Mouse (Mus musculus) lung, adult 2 months (tissue): Measurements from ENCODE around the gene Pde4d. TPM values are rescaled to one million over a fixed set of nuclear protein-coding genes. Genes with fewer than 3 reads are reported as not detected.

ENCODE experiments used
- DNase-seq: peaks from one replicate; pipeline ENCODE4 v3.0.0; 2022
- H3K4me1 ChIP-seq: fragments of 200-500 bp; 2 replicates; pipeline ENCODE4 v1.6.1; 2011; ENCODE audit warnings: low read length; ENCODE audit not compliant: control insufficient read depth, insufficient read depth
- H3K4me3 ChIP-seq: fragments of 200-500 bp; replicated peaks from 2 replicates; pipeline ENCODE3; 2011; ENCODE audit warnings: low read depth, mild to moderate bottlenecking, control low read depth, low read length; ENCODE audit errors: extremely low read depth
- CTCF ChIP-seq: fragments of 200-500 bp; IDR thresholded peaks from 2 replicates; pipeline ENCODE4 v1.5.1; 2011; ENCODE audit warnings: mild to moderate bottlenecking, low read length, control low read depth; ENCODE audit not compliant: insufficient read depth
- POLR2A ChIP-seq: fragments of 200-500 bp; IDR thresholded peaks from 2 replicates; pipeline ENCODE4 v1.6.1; 2011; ENCODE audit warnings: low read depth, mild to moderate bottlenecking, control low read depth, low read length, borderline replicate concordance; ENCODE audit errors: extremely low read depth
- WGBS: fragments of 180-500 bp; shearing (Covaris S2); methylation state at CpG from one replicate; pipeline ENCODE4 v1.1.7; 2018; 5-methylcytosine and 5-hydroxymethylcytosine counted together
- polyA plus RNA-seq: library from polyadenylated mRNA; depleted of rRNA; stranded (reverse); fragments of >200 nt; gene quantifications from 2 replicates; pipeline ENCODE4 v1.2.3, GENCODE M21; 2012

Pde4d gene
- polyA plus RNA-seq, 1 experiment, result 20.0 TPM

DNA sequence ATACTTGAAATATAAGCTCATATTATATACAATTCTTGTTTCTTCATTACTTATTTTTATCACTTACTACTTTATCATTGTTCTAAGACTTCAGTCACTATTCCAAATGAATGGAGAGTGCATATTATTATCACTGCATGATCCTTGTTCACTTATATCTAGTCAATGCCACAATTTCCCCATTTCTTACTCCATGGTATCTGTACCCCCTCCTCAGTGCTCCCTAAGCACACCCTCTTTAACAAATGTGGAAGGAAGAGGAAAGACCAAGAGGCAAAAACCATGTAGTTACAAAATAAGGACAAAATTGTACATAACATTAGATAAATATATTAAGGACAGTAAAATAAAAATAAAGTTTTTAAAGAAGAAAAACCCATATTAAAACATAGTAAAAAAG, 216.8 kb downstream of the Pde4d start:
- Histone ChIP-seq H3K4me3 (no peak overlapping the region), H3K4me1 (no peaks in the 10 kb centered on the region)
- DNase-seq, result no peak
- TF ChIP-seq POLR2A (no peak), CTCF (no peak)

DNA sequence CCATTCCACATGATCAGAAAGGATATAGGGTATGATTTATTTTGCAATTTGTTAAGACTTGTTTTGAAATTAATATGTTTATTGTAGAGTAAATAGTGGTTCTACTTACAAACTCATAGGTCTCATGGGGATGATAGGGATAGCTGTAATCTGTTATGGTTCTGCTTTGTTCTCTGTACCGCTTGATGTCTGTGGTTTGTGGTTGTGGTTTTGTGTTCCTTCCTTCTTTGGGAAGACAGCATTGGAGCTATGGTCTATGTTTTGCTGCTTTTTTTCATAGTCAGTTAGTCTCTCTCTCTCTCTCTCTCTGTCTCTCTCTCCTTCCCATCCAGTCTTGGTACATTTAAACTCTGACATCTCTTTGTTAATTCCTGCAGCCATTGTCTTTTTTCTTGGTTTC, 217.3 kb downstream of the Pde4d start:
- no peak for DNase-seq
- no peak overlapping the region for H3K4me3 ChIP-seq
- TF ChIP-seq CTCF (no peak), POLR2A (no peak)
- 76% methylated on average over 1 of the region's 1 CpGs for WGBS
- H3K4me1 ChIP-seq, result no peaks in the 10 kb centered on the region

DNA sequence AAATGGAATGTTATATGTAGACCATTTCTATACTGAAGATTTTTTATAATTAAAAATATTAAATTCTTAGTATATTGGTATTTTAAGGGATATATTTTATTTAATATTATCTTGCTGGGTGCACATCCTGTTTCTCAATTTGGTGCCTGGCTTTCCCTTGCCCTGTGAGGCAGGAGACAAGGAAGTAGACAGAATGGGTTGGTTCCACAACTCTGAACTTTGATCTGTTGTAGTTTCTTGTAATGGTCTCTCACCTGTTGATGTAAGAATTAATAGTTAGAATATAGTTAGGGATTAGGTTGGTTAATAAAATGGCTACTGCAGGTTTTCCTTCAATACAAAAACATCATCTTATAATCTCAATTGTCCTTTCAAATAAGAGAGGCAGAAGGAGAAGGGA, 227.3 kb downstream of the Pde4d start:
- no peak for DNase-seq
- Histone ChIP-seq H3K4me3 (no peak overlapping the region), H3K4me1 (no peaks in the 10 kb centered on the region)
- no peak for TF ChIP-seq POLR2A
- TF ChIP-seq CTCF, result no peak

DNA sequence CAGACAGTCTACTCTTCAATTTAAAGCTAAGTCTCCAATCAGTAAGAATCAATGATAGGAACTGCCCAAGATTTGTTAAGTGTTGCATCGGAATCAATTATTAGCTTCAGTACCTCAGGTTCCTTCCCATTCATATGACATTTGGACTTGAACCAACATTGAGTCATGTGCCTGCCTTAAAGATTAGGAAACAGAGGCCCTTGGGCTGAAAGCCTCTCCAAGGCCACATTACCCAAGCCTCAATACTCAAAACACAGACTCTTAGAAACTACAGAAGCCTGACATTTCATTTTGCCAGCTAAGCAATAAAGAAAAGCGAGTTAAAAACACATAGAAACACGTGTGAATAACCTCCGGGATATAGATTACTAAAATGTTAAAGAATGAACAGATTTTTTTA, 233.3 kb downstream of the Pde4d start:
- TF ChIP-seq CTCF, result no peak
- no peak for DNase-seq
- Histone ChIP-seq H3K4me3 (no peak overlapping the region), H3K4me1 (no peaks in the 10 kb centered on the region)
- 76% methylated on average over 4 of the region's 4 CpGs for WGBS

DNA sequence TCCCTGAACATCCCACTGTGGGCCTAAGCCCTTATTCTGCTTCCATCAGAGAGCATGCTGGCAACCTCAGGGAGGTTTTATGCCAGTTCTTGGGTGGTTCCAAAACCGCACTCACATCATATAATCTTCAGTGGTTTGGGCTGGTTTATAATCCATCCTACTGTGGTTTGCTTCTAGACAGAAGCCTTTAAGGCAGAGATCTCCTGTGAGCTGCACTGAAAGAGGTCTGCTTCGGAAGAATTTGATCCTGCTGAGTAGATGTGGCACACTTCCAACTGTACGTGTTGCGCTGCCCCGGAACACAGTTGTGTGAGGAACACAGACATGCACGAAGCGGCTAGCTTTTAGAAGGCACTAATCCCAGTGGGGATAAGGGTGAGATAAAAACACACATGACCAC, 236.1 kb downstream of the Pde4d start:
- no peak overlapping the region for H3K4me3 ChIP-seq
- TF ChIP-seq CTCF, result no peak
- TF ChIP-seq POLR2A, result no peak
- no peaks in the 10 kb centered on the region for H3K4me1 ChIP-seq
- DNase-seq, result no peak
- 69% methylated on average over 7 of the region's 7 CpGs for WGBS

DNA sequence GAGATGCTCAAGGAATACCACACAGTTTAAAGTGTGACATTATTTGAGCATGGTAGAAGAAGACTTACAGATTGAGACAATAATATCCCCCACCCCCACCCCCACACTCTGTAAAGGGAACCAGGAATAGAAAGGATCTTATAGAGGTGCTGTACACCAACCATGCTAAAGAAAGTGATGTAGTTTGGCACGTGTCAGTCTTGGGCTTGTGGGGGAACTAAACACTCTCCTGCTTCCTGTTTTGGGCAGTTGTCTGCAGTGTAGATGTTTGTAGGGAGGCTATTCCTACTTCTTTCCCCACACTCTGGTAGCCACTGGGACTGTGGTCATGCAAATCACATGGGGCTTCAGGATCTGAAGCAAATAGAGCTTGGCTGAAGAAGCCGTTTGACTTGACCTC, 236.5 kb downstream of the Pde4d start:
- Histone ChIP-seq H3K4me3 (no peak overlapping the region), H3K4me1 (no peaks in the 10 kb centered on the region)
- TF ChIP-seq CTCF (no peak), POLR2A (no peak)
- DNase-seq, result no peak
- WGBS, result 52% methylated on average over 2 of the region's 2 CpGs

DNA sequence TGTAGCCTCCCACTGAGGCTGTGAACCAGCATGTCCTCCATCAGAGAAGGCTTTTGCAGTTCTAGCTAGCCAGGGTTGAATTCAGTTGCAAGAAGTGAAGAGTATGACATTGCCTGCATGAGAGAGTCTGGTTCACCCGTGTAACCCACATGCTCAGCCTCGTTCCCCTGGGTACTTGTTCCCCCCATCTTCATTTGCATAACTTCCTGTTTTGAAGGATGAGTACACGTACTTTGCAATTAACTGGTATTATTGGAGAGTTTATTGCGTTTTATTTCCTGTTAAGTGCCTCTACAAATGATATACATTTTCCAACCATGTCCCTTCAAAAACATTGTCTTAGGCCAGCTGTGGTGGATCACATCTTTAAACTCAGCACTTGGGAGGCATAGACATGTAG, 237.1 kb downstream of the Pde4d start:
- TF ChIP-seq CTCF (no peak), POLR2A (no peak)
- DNase-seq, result no peak
- Histone ChIP-seq H3K4me1 (no peaks in the 10 kb centered on the region), H3K4me3 (no peak overlapping the region)
- WGBS, result 48% methylated on average over 4 of the region's 4 CpGs

DNA sequence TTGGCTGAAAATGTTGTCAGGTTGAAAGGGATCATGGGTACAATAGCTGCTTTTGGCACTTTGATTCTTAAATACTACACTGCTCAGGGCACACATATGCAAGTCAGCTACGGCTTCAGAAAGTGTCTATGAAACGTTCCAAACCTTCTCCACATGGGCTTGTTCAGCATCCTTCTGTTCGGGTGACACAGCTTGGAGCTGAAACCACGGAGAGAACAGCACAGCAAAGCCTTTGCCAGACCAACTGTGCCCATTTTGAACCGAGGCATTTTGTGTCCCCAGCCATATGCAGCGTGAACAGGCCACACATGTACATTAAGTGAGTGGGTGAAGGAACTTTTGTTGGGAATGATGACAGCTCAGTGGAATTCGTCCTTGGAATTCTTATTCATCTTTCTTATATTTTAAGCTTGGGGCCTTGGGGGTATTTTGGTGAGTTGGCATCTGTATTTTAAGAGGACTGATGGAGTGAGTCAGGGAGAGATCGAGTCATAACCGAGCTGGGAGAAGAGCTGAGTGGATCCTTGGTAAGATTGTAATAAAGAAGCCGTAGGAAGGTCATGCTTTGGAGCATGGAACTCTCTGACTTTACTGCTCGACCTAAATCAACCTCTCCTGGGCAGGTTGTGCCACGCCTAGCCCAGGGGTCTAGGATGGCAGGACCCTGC, 243.3 kb downstream of the Pde4d start:
- H3K4me3 ChIP-seq, result no peak overlapping the region
- no peak for DNase-seq
- no peak for TF ChIP-seq POLR2A
- 81% methylated on average over 12 of the region's 12 CpGs for WGBS
- no peaks in the 10 kb centered on the region for H3K4me1 ChIP-seq

DNA sequence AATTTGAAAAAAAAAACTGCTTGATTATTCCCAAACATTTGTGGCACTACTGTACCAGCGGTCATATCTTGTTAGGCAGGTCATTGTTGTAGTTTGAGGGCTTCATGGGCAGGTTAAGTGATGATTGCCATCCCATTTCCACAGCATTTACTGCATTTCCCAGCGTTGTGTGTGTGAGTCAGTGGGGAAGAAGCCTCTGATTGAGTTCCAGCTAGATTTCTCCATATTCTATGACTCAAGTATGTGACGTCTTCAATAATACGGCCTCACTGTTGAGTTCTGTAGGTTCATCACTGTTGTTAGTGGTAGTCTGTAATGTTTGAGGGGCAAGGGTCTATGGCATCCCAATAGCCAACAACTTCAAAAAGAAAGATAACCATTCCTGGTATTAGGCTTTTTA, 255.7 kb downstream of the Pde4d start:
- TF ChIP-seq CTCF (no peak), POLR2A (no peak)
- no peak for DNase-seq
- Histone ChIP-seq H3K4me1 (no peaks in the 10 kb centered on the region), H3K4me3 (no peak overlapping the region)
- WGBS, result 84% methylated on average over 4 of the region's 4 CpGs

DNA sequence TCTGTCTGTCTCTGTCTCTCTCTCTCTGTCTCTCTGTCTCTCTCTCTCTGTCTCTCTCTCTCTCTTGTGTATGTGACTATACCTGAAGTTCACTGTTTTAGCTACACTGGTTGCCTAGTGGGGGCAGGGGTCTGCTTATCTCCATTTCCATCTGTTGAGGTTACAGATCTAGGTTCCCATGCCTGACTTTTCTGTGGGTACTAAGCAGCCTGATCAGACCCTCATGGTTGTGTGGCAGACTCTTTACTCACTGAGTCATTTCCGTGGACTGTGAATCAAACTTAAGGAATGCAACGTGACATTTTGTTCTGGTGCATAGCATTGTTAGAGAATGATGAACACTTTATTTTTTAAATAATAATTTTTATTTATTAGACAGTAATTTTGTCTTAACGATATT, 264.3 kb downstream of the Pde4d start:
- H3K4me3 ChIP-seq, result no peak overlapping the region
- no peak for DNase-seq
- TF ChIP-seq CTCF, result no peak
- no peak for TF ChIP-seq POLR2A
- H3K4me1 ChIP-seq, result no peaks in the 10 kb centered on the region
- WGBS, result 73% methylated on average over 3 of the region's 3 CpGs

DNA sequence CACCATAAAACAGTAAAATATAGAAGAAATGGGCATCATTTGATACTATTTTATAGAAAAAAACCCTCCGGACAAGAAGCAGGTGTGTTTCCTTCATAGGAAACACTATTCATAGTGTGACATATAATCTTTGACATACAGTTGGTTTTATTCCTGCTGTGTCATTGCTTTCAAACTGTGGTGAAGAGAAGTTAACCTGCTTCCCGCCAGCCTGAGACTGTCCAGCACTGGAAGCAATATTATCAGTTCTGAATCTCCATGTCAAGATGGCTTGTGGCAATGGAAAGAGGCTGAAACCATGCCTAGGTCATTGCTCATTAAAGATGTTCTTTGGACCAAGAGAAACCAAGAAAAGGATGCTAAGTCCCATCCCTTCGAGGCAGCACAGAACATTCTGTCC, 265.3 kb downstream of the Pde4d start:
- 79% methylated on average over 3 of the region's 3 CpGs for WGBS

More for the DNA sequence above, 265.3 kb downstream of the Pde4d start:
- no peak for DNase-seq
- Histone ChIP-seq H3K4me3 (no peak overlapping the region), H3K4me1 (no peaks in the 10 kb centered on the region)
- TF ChIP-seq CTCF (no peak), POLR2A (no peak)
